Mouse (Mus musculus) E14TG2a.4 (cell line): Measurements from ENCODE around the gene Acot2.

Experiments
- CTCF ChIP-seq: conservative IDR thresholded peaks from 2 replicates; pipeline ENCODE4 v1.5.1; 2014; ENCODE audit warnings: low read length
- NANOG ChIP-seq: IDR thresholded peaks from 2 replicates; pipeline ENCODE4 v1.6.1; 2014; ENCODE audit warnings: borderline replicate concordance, low read length, mixed read lengths
- POU5F1 ChIP-seq: IDR thresholded peaks from 2 replicates; pipeline ENCODE4 v1.6.1; 2014; ENCODE audit warnings: low read length, borderline replicate concordance

DNA sequence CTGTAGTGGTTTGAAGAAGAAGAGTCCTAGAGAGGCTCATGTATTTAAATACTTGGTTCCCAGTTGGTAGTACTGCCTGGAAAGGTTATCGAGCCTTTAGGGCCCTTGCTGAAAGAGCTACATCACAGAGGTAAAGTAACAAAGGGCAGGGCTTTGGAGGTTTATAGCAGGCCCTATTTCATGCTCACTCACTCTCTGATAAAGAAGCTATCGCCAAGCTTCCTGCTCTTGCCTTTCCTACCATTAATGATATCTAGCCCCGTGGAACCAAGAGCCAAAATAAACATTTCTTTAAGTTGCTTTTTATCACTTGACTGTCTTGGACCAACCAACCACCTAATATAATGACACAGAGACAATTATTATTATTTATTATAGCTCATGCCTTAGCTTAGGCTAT lies 12.8 kb downstream of the Acot2 start:
- TF ChIP-seq CTCF = no peak
- no peak for TF ChIP-seq POU5F1
- TF ChIP-seq NANOG = no peak
